ENCODE assay signal across 17 mouse cellular contexts in genomic region chr1:169895686-169896085, GRCm38 (mm10). TPM values are rescaled to one million over a fixed set of nuclear protein-coding genes. Genes with fewer than 3 reads are reported as not detected.
DNase-seq lines count a peak whose midpoint lies in the region; TF ChIP-seq lines count a peak whose summit lies in the region.
"Had no signal": no experiment of that assay in that cellular context is flagged by ENCODE, and none has a peak within 500 bp of the region (broad histone marks: within the 10 kb centered on the region; RNA-seq: fewer than 3 reads in every experiment).

No protein-coding gene starts in this region.

- no peak for DNase-seq in layer of hippocampus, adult 2 months (ENCODE audit: low spot score in 2 of 2)
- DNase-seq in layer of hippocampus, adult 9-11 months = no peak
- DNase-seq in right cerebral cortex, postnatal 10 days (ENCODE audit: low spot score in 2 of 2) = peak; percentile 41 to 56
- no peak for DNase-seq in right cerebral cortex, postnatal 36 days (ENCODE audit: low spot score in 2 of 2)
- peak; percentile 31 for DNase-seq in adipocyte (ENCODE audit: low spot score)
- no peak for DNase-seq in natural killer cell, adult 2 months (ENCODE audit: low spot score in 2 of 2)
- DNase-seq: adrenal gland, adult 2 months; adrenal gland, postnatal 25 days; B cell, adult 2 months; cerebellum, adult 2 months; cerebellum, postnatal 10 days; gastrocnemius, postnatal 36 days; heart, adult 11 months; heart, postnatal 36 days had no signal

- H3K27ac ChIP-seq in layer of hippocampus, adult 2 months = peak overlapping the region; percentile 33; the same call in 1 of the 2 replicates
- H3K27ac ChIP-seq: heart, embryonic 13.5 days; hindbrain, embryonic 15.5 days had no signal

- no peak overlapping the region for H3K4me3 ChIP-seq in layer of hippocampus, adult 2 months
- H3K4me3 ChIP-seq: heart, embryonic 13.5 days; hindbrain, embryonic 15.5 days had no signal

- TF ChIP-seq CTCF in layer of hippocampus, adult 2 months (conservative IDR thresholded peaks at IDR 0.05) = no peak

RNA-seq across cellular contexts. Expression of gene Ccdc190, which starts 32.8 kb away (rescaled TPM):
- total RNA-seq in layer of hippocampus, adult 2 months (2021) = 10 to 100 TPM; 23.9 to 25.8 TPM
- total RNA-seq: G1E; gastrocnemius, postnatal 36 days; heart, postnatal 36 days had no signal

Comparison
In these comparisons a context has a peak if more than half of its experiments do, and no peak if none do; other contexts are left out.
1. DNase-seq: peak in right cerebral cortex, postnatal 10 days (2 of 2) and adipocyte (single experiment); none in layer of hippocampus, adult 2 months (0 of 2), layer of hippocampus, adult 9-11 months (single experiment), right cerebral cortex, postnatal 36 days (0 of 2) and natural killer cell, adult 2 months (0 of 2).